Mouse (Mus musculus): Measurements from ENCODE around the gene Camk2g. TPM values are rescaled to one million over a fixed set of nuclear protein-coding genes. Genes with fewer than 3 reads are reported as not detected.

Camk2g gene
- 60.7 and 81.8 TPM in 2 replicates for polyA plus RNA-seq (2015; fragmentation: Nextera tagmentation; extraction: Ambion mirVana)

- Histone ChIP-seq H3K4me2 (peak within 1 kb of the TSS; percentile 80), H3K4me1 (peaks cover 39% of the 10 kb centered on the region), H3K27ac (peak within 1 kb of the TSS; percentile 80), H3K4me3 (peak within 1 kb of the TSS; percentile 84), H3K9me3 (replicated peaks) (no peaks in the 10 kb centered on the region), H3K36me3 (ENCODE audit: poor library complexity, severe bottlenecking) (peaks cover 24% of the 10 kb centered on the region), H3K9ac (peak within 1 kb of the TSS; percentile 81), H3K27me3 (peaks cover 5% of the 10 kb centered on the region; the same call in 1 of the 2 replicates)
- peak; percentile 91 for ATAC-seq
- 1% methylated on average over 23 of the region's 76 CpGs for WGBS
Measured at GRCm38 (mm10) chr14:20793758-20794531, at the start of gene Camk2g. Gene Camk2g, minus strand, starts transcription at chr14:20794088.

- WGBS: 73% methylated on average over 3 of the region's 3 CpGs
- H3K9me3 ChIP-seq (replicated peaks): no peaks in the 10 kb centered on the region
- no peaks in the 10 kb centered on the region for H3K4me1 ChIP-seq
- H3K4me2 ChIP-seq: no peak overlapping the region
- peaks cover 3% of the 10 kb centered on the region; the same call in 1 of the 2 replicates for H3K27me3 ChIP-seq
- no peaks in the 10 kb centered on the region for H3K36me3 ChIP-seq (ENCODE audit: poor library complexity, severe bottlenecking)
- no peak overlapping the region for H3K9ac ChIP-seq
- no peak for ATAC-seq
- H3K4me3 ChIP-seq: no peak overlapping the region
- H3K27ac ChIP-seq: no peak overlapping the region
Measured at GRCm38 (mm10) chr14:20842629-20843028, 48.7 kb upstream of the Camk2g start.

GRCm38 (mm10) chr14:20841526-20841925 is 47.6 kb upstream of the Camk2g start:
- Histone ChIP-seq H3K9me3 (replicated peaks) (no peaks in the 10 kb centered on the region), H3K27ac (no peak overlapping the region), H3K27me3 (peaks cover 5% of the 10 kb centered on the region; the same call in 1 of the 2 replicates), H3K4me2 (no peak overlapping the region), H3K36me3 (ENCODE audit: poor library complexity, severe bottlenecking) (no peaks in the 10 kb centered on the region), H3K9ac (no peak overlapping the region), H3K4me3 (no peak overlapping the region), H3K4me1 (peaks cover 7% of the 10 kb centered on the region; the same call in 1 of the 2 replicates)
- 89% methylated on average over 2 of the region's 2 CpGs for WGBS
- no peak for ATAC-seq

GRCm38 (mm10) chr14:20837681-20838080 is 43.8 kb upstream of the Camk2g start:
- ATAC-seq: no peak
- Histone ChIP-seq H3K27me3 (peaks cover 5% of the 10 kb centered on the region; the same call in 1 of the 2 replicates), H3K4me2 (no peak overlapping the region), H3K4me3 (no peak overlapping the region), H3K27ac (no peak overlapping the region), H3K9me3 (replicated peaks) (no peaks in the 10 kb centered on the region), H3K36me3 (ENCODE audit: poor library complexity, severe bottlenecking) (no peaks in the 10 kb centered on the region), H3K9ac (no peak overlapping the region), H3K4me1 (peaks cover 7% of the 10 kb centered on the region; the same call in 1 of the 2 replicates)
- WGBS: 78% methylated on average over 7 of the region's 7 CpGs

GRCm38 (mm10) chr14:20836905-20837376 is 43.1 kb upstream of the Camk2g start:
- H3K27ac ChIP-seq: no peak overlapping the region
- peak overlapping the region; percentile 95 for H3K4me2 ChIP-seq
- ATAC-seq: no peak
- H3K27me3 ChIP-seq: peaks cover 5% of the 10 kb centered on the region; the same call in 1 of the 2 replicates
- peaks cover 7% of the 10 kb centered on the region; the same call in 1 of the 2 replicates for H3K4me1 ChIP-seq
- H3K36me3 ChIP-seq (ENCODE audit: poor library complexity, severe bottlenecking): no peaks in the 10 kb centered on the region
- no peaks in the 10 kb centered on the region for H3K9me3 ChIP-seq (replicated peaks)
- H3K9ac ChIP-seq: peak overlapping the region; percentile 75
- peak overlapping the region; percentile 53 for H3K4me3 ChIP-seq
- WGBS: 7% methylated on average over 10 of the region's 10 CpGs

- under 1% methylated on average over 33 of the region's 33 CpGs for WGBS
- no peaks in the 10 kb centered on the region for H3K36me3 ChIP-seq (ENCODE audit: poor library complexity, severe bottlenecking)
- H3K9ac ChIP-seq: peak within 1 kb of the TSS; percentile 75
- H3K4me1 ChIP-seq: peaks cover 7% of the 10 kb centered on the region; the same call in 1 of the 2 replicates
- peak within 1 kb of the TSS; percentile 53 for H3K4me3 ChIP-seq
- H3K27ac ChIP-seq: no peak within 1 kb of the TSS
- H3K4me2 ChIP-seq: peak within 1 kb of the TSS; percentile 95
- ATAC-seq: peak; percentile 91
- H3K27me3 ChIP-seq: peaks cover 5% of the 10 kb centered on the region; the same call in 1 of the 2 replicates
- no peaks in the 10 kb centered on the region for H3K9me3 ChIP-seq (replicated peaks)
Measured at GRCm38 (mm10) chr14:20836171-20836904, 42.5 kb upstream of the Camk2g start, which contains the start of gene Plau. Gene Plau, plus strand, starts transcription at chr14:20836660.

GRCm38 (mm10) chr14:20834136-20834535 is 40.2 kb upstream of the Camk2g start:
- WGBS: 70% methylated on average over 7 of the region's 7 CpGs
- Histone ChIP-seq H3K4me3 (no peak overlapping the region), H3K4me2 (no peak overlapping the region), H3K4me1 (peaks cover 7% of the 10 kb centered on the region; the same call in 1 of the 2 replicates), H3K27ac (no peak overlapping the region), H3K9ac (no peak overlapping the region), H3K9me3 (replicated peaks) (no peaks in the 10 kb centered on the region), H3K27me3 (peaks cover 5% of the 10 kb centered on the region; the same call in 1 of the 2 replicates), H3K36me3 (ENCODE audit: poor library complexity, severe bottlenecking) (no peaks in the 10 kb centered on the region)
- no peak for ATAC-seq

- Histone ChIP-seq H3K9me3 (replicated peaks) (no peaks in the 10 kb centered on the region), H3K4me1 (peaks cover 7% of the 10 kb centered on the region; the same call in 1 of the 2 replicates), H3K9ac (no peak overlapping the region), H3K27me3 (peaks cover 5% of the 10 kb centered on the region; the same call in 1 of the 2 replicates), H3K4me2 (no peak overlapping the region), H3K36me3 (ENCODE audit: poor library complexity, severe bottlenecking) (no peaks in the 10 kb centered on the region), H3K4me3 (no peak overlapping the region), H3K27ac (no peak overlapping the region)
- ATAC-seq: no peak
- 87% methylated on average over 4 of the region's 4 CpGs for WGBS
Measured at GRCm38 (mm10) chr14:20833525-20833924, 39.6 kb upstream of the Camk2g start.

GRCm38 (mm10) chr14:20831915-20832314 is 38.0 kb upstream of the Camk2g start:
- ATAC-seq: no peak
- no peaks in the 10 kb centered on the region for H3K27me3 ChIP-seq
- H3K4me3 ChIP-seq: no peak overlapping the region
- no peaks in the 10 kb centered on the region for H3K36me3 ChIP-seq (ENCODE audit: poor library complexity, severe bottlenecking)
- peaks cover 4% of the 10 kb centered on the region; the same call in 1 of the 2 replicates for H3K4me1 ChIP-seq
- no peaks in the 10 kb centered on the region for H3K9me3 ChIP-seq (replicated peaks)
- no peak overlapping the region for H3K27ac ChIP-seq
- no peak overlapping the region for H3K4me2 ChIP-seq
- no peak overlapping the region for H3K9ac ChIP-seq
- WGBS: 72% methylated on average over 1 of the region's 1 CpGs

- Histone ChIP-seq H3K27me3 (no peaks in the 10 kb centered on the region), H3K4me2 (no peak overlapping the region), H3K36me3 (ENCODE audit: poor library complexity, severe bottlenecking) (no peaks in the 10 kb centered on the region), H3K27ac (no peak overlapping the region), H3K9ac (no peak overlapping the region), H3K4me3 (no peak overlapping the region), H3K9me3 (replicated peaks) (no peaks in the 10 kb centered on the region), H3K4me1 (no peaks in the 10 kb centered on the region)
- WGBS: 81% methylated on average over 9 of the region's 9 CpGs
- no peak for ATAC-seq
Measured at GRCm38 (mm10) chr14:20831141-20831910, 37.4 kb upstream of the Camk2g start.

- WGBS: 89% methylated on average over 12 of the region's 12 CpGs
- no peak for ATAC-seq
- Histone ChIP-seq H3K27me3 (no peaks in the 10 kb centered on the region), H3K27ac (no peak overlapping the region), H3K4me3 (no peak overlapping the region), H3K4me1 (no peaks in the 10 kb centered on the region), H3K9ac (no peak overlapping the region), H3K36me3 (ENCODE audit: poor library complexity, severe bottlenecking) (no peaks in the 10 kb centered on the region), H3K9me3 (replicated peaks) (no peaks in the 10 kb centered on the region), H3K4me2 (no peak overlapping the region)
Measured at GRCm38 (mm10) chr14:20829523-20830366, 35.9 kb upstream of the Camk2g start.

Measured in forebrain, embryonic 13.5 days (tissue).